Mouse (Mus musculus) G1E (cell line): Measurements from ENCODE around the gene Gramd1b.

ENCODE experiments used
- CTCF ChIP-seq: IDR thresholded peaks from 2 replicates; pipeline ENCODE4 v1.5.1; 2012; ENCODE audit warnings: low read depth, low read length, inconsistent platforms, mixed read lengths
- GATA1 ChIP-seq: IDR thresholded peaks from 2 replicates; pipeline ENCODE4 v1.6.1; 2012; ENCODE audit warnings: borderline replicate concordance, low read length, inconsistent platforms, mixed read lengths
- GATA2 ChIP-seq: IDR thresholded peaks from 2 replicates; pipeline ENCODE4 v1.6.1; 2012; ENCODE audit warnings: low read depth, low read length, inconsistent platforms, borderline replicate concordance
- POLR2AphosphoS5 ChIP-seq: IDR thresholded peaks from 2 replicates; pipeline ENCODE4 v1.6.1; 2012; ENCODE audit warnings: low read depth, low read length, inconsistent platforms; ENCODE audit not compliant: insufficient replicate concordance
- TAL1 ChIP-seq: conservative IDR thresholded peaks from 2 replicates; pipeline ENCODE4 v1.6.1; 2012; ENCODE audit warnings: low read depth, low read length, inconsistent platforms, mixed read lengths

DNA sequence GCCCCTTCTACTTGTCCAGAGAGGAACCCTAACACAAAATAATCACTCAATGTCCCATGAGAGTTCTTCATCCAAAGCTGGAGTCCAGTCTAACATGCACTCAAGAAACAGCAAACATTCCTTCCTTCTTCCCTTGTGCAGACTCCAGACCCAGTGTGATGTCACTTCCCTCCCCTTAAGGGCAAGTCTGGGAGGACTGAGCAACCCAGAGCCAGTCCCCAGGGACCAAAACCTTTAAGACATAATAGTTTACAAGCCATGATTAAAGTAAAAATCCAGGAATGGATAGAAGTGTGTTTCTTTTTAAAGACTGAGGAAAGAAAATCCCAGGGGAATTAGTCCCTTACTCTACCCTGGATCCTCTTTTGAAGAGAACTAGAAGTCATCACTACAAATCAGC, 30.5 kb downstream of the Gramd1b start:
- TF ChIP-seq CTCF (no peak), GATA1 (no peak), GATA2 (no peak), TAL1 (no peak), POLR2AphosphoS5 (no peak)
